Mouse (Mus musculus): ENCODE results near the gene Tsen34.

- no peak for TF ChIP-seq GATA1 (IDR thresholded peaks at IDR 0.05; ENCODE audit: low read length)
- no peak for TF ChIP-seq TAL1 (IDR thresholded peaks at IDR 0.05; ENCODE audit: low read length)
Observed at GRCm38 (mm10) chr7:3705911-3706310, 13.2 kb downstream of the Tsen34 start.
